Mouse (Mus musculus): ENCODE measurements around the gene Slc7a14.

Gene Slc7a14

DNA sequence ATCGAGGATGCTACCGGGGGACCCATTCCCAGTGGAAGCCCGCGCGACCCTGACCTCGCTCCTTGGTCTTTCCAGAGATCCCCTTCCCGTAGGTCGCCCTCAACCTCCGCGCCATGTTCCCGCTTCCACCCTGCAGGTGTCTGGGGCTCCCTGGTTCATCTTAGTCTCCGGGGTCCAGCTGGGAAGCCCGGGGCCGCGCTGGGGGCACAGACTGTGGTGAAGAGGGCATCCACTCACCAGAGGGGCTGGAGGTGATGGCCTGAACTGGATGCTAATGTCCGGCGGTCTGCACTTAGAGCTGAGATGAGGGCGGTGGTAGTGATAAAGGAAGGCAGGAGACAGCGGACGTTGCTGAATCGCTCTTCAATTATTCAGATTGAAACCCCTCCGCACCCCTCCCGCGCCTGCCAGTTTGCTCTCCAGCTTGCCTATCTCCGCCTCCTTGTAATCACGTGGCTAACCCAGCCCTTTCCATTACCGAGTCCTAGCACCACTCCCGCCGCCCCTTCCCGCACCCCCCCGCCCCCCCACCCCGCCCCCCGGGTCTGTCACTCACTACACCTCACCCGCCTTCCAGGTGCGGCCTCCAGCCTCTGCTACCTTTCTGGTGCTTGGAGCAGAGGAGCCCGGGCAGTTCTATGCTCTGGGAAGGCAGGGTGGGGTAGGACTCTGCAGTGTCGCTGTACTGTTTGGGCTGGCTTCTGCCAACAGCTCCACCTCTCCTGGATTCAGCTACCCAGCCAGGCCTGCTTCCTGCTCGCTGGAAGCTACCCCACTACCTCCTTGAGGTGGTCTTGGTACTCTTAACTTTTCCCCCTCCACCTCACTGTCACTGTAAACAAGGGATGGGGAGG lies at the start of gene Slc7a14:
TSS of gene Slc7a14 (minus strand) at position 445 of the 854 bp plus-strand sequence.
- DNase-seq = peak; percentile 87 to 92

- no peak for DNase-seq
These were observed 36.4 kb upstream of the Slc7a14 start for GRCm38 (mm10) chr3:31346540-31346939.

- no peak for DNase-seq
These were observed 35.6 kb upstream of the Slc7a14 start for GRCm38 (mm10) chr3:31345766-31346165.

- DNase-seq = no peak
These were observed 29.1 kb upstream of the Slc7a14 start for GRCm38 (mm10) chr3:31339236-31339635.

GRCm38 (mm10) chr3:31328237-31328836 lies 18.2 kb upstream of the Slc7a14 start:
- DNase-seq = no peak

GRCm38 (mm10) chr3:31327791-31328190 lies 17.6 kb upstream of the Slc7a14 start:
- DNase-seq = no peak

- DNase-seq = peak; percentile 31 to 37
These were observed 14.1 kb upstream of the Slc7a14 start for GRCm38 (mm10) chr3:31324231-31324654.

GRCm38 (mm10) chr3:31309371-31309933 lies 726 bp downstream of the Slc7a14 start:
- peak; percentile 84 to 85 for DNase-seq

- DNase-seq = peak in 1 of 2 experiments; percentile 40
These were observed 1.3 kb downstream of the Slc7a14 start for GRCm38 (mm10) chr3:31308906-31309305.

- DNase-seq = no peak
These were observed 2.2 kb downstream of the Slc7a14 start for GRCm38 (mm10) chr3:31307936-31308335.

GRCm38 (mm10) chr3:31291673-31292602 lies 18.2 kb downstream of the Slc7a14 start:
- DNase-seq = no peak

DNA sequence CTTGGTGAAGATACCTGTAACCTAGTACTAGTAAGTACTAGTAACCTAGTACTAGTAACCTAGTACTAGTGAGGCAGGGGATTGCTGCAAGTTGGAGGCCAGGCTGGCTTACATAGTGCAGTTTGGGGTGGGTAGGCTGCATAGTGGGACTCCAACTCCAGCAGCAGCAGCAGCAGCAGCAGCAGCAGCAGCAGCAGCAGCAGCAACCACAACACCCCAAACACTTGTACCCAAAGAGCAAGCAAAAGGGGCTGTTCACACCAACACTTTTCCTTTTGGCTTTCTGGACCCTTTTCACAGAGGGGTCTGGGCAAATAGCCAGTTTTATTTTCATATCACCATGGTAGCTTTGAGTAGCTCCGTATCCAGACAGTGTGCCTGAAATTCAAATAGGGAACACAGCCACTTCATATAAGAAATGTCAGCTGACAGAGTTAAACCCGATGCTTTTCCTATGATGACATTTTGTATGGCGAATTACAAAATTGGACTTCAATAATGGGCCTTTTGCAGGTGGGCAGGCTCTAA lies 22.7 kb downstream of the Slc7a14 start:
- DNase-seq = no peak

DNA sequence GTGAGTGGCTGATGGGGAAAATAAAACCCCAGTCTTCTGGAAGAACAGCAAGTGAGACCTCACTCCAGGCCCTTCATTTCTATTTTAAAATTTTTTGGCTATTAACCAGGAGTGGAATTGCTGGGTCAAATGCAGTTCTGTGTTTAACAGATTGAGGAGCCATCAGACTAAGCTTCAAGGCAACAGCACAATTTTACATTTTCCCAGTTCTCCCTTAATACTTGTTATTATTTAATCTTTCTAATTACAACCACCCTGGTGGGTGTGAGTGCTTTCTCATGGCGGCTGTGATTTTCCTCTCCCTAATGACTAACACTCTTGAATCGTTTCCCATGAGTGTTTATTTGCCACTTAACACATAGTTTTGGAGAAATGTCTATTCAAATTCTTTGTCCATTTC lies 29.1 kb downstream of the Slc7a14 start:
- DNase-seq = no peak

GRCm38 (mm10) chr3:31274875-31275274 lies 35.3 kb downstream of the Slc7a14 start:
- DNase-seq = no peak

GRCm38 (mm10) chr3:31273247-31273646 lies 36.9 kb downstream of the Slc7a14 start:
- DNase-seq = peak in 1 of 2 experiments; percentile 31

- DNase-seq = no peak
These were observed 37.5 kb downstream of the Slc7a14 start for GRCm38 (mm10) chr3:31272635-31273034.

GRCm38 (mm10) chr3:31269551-31270317 lies 40.4 kb downstream of the Slc7a14 start:
- no peak for DNase-seq

GRCm38 (mm10) chr3:31267921-31268320 lies 42.3 kb downstream of the Slc7a14 start:
- no peak for DNase-seq

GRCm38 (mm10) chr3:31266941-31267340 lies 43.2 kb downstream of the Slc7a14 start:
- peak in 1 of 2 experiments; percentile 53 for DNase-seq

DNA sequence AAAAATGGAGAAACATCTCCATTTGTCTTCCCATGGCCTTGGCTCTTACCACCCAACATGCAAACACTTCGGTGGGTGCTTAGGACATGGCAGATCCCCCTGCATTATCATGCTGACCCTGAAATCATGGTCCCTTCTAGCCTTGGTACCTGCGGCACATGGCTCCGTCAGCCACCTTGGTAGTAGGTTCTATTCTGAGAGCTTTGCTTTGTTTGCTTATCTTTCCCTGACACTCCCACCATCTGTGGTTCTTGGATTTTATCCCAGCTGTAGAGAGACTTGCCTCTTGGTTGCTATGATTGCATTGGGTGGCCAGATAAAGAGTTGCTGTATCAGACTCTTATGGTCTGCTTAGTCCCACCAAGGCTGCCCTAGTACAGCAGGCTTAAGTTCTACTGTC lies 46.6 kb downstream of the Slc7a14 start:
- peak; percentile 61 to 72 for DNase-seq

- no peak for DNase-seq
These were observed 48.7 kb downstream of the Slc7a14 start for GRCm38 (mm10) chr3:31261418-31262014.
